Mouse (Mus musculus) megakaryocyte, embryonic 14.5 days (primary cell): Measurements from ENCODE around the gene Otud5.

Experiments
- FLI1 ChIP-seq: IDR thresholded peaks from 2 replicates; pipeline ENCODE4 v1.6.1; 2012; ENCODE audit warnings: low read length, inconsistent platforms, mixed read lengths
- GATA1 ChIP-seq: IDR thresholded peaks from 3 replicates; pipeline ENCODE4 v1.6.1; 2012; ENCODE audit warnings: mixed read lengths, low read length, inconsistent platforms, borderline replicate concordance

DNA sequence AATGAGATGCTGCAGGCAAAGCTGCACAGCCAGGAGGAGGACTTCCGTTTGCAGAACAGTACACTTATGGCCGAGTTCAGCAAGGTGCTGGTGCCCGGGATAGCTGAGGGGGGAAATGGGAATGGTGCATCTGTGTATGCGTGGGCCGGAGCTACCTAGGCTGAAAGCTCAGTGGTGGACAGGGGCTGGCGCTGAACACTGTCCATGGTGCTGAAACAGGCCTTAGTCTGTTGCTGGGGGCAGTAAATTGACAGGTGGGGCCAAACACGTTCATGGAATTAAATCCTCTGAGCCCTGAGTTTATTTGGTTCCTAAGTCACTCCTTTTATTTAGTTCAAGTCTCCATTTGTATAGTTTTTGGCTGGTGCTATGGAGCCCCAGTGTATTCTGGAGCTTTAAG lies 46.1 kb upstream of the Otud5 start:
- TF ChIP-seq GATA1 (no peak), FLI1 (no peak)
